Mouse (Mus musculus) frontal cortex, postnatal 36 days (tissue): ENCODE data around the gene Acrbp.

Experiments
- DNase-seq, 2 experiments: peaks; one replicate each; pipeline ENCODE4 v3.0.0; 2022; ENCODE audit warnings: low spot score in 2 of 2

Gene Acrbp

DNA sequence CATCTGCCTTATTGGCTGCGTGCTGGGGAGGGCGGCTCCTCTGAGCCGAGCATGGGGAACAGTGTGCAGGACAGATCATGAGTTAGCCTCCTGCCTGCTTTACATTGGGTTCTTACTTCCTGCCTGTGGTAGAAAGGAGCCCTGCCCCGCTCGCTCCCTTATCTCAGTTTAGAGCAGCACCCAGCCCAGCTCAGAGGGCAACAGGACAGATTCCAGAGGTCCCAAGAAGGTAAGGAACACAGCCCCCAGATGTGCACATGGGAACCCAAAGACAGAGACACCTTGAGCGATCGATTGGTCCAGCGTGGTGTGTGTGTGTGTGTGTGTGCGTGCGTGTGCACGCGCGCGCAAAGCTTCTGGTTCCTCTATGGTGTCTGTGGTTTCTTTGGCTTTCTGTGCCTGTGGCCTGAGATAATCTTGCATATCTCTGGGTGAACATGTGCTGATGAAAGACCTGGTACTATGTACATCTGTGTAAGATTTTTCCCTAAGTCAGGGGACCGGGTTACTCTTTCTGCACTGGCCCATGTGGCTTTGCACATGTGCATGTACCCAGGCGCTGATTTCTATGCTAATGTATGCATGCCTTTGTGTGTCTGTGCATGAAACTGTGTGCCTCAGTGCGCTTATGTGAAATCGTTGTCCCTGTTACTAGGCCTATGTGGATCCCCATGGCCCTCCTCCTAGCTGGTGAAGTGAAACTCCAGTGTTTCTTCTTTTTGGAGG, 21.8 kb downstream of the Acrbp start:
- no peak for DNase-seq

DNA sequence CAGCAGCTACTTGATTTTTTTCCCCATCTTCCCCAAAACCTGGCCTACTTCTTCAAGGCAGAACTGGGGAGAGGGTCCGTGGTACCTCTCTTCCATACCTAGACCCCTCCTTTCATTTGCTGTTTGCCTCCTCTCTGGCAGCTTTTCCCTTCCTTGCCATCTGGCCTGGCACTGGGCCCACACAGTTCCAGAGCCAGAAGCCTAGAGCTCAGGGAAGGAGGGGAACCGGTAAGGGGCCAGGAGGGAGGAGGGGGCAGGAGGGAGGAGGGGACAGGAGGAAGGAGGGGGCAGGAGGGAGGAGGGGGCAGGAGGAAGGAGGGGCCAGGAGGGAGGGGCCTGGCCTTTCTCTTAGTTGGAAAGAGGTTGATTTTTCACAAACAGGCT, 22.4 kb downstream of the Acrbp start:
- DNase-seq = peak in 1 of 2 experiments; percentile 62

- DNase-seq = no peak
These were observed 24.3 kb downstream of the Acrbp start for GRCm38 (mm10) chr6:125073825-125074224.

DNA sequence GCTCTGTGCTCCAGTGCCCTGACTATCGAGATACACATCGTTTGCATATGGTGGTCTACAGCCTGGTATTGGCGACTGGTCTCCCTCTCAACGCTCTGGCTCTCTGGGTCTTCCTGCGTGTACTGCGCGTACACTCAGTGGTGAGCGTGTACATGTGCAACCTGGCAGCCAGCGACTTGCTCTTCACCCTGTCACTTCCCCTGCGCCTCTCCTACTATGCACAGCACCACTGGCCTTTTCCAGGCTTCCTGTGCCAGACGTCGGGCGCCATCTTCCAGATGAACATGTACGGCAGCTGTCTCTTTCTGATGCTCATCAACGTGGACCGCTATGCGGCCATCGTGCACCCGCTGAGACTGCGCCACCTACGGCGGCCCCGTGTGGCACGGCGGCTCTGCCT, 31.9 kb downstream of the Acrbp start:
- no peak for DNase-seq

GRCm38 (mm10) chr6:125081797-125082560, 32.5 kb downstream of the Acrbp start:
- peak; percentile 59 to 84 for DNase-seq

- no peak for DNase-seq
These were observed 33.4 kb downstream of the Acrbp start for GRCm38 (mm10) chr6:125082801-125083386.

DNA sequence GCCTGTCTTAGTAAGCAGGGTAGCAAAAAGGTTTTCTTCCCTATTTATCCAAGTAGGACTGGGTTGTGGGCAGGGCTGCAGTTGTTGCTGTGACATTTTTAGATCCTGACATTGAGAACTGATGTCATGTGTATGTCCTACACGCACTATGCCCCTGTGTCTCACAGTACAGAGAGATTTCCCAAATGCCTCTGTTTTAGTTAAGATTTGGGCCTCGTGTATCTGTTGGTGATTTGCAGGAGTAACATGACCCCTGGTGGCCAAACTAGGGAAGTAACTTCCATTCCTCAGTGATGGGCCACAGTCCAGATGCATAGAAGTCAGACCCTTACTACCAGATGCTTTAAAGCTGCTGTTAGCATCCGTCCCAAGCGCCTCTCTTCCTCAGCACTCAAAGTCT, 34.9 kb downstream of the Acrbp start:
- peak; percentile 57 to 77 for DNase-seq

DNA sequence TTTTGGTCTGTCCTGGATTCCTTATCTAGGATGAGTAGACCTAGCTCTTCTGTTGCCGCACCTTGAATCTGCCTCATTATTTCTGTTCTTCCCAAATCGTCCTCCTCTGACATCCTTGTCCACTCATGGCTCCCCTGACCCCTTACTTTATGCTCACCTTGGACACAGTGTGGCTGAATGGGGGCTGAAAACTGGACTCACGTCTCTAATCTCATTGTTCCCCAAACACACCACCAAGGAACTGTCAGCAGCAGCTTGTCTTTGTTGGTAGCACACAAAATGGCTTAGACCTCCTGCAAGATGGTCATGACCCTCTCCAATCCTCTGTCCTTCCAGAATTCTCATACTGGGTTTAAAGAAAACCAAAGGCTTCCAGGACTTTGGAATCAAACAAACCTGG, 38.4 kb downstream of the Acrbp start:
- no peak for DNase-seq

DNA sequence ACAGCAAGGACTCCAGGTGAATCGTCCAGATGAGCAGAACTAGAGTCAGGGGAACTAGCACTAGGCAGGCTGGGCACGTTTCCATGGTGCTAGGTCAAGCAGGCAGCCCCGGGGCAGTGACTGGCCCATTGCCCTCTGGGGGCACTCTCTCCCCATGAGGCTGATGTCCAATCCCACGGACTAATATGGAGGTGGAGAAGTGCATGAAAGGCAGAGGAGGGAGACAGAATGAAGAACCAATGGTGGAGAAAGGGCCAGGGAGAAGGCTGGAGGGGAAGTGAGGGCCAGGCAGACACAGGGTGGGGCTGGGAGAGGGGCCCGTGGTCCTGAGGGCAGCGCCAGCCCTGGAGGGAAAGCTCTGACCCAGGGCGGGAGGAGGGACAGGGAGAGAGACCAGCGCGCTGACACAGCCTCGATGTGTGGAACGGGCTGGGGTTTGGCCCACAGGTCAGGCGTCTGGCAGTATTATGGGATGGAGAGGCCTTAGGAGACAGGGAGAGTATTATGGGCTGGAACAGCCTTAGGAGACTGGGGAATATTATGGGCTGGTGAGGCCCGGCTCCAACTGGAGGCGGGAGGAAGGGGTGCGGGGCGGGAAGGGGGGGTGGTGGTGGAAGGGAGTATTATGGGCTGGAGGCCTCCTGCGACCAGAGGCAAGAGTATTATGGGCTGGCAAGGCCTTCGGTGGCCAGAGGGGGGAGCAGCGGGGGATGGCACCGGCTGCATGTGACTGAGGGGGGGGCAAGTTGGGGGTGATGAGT, 39.3 kb downstream of the Acrbp start:
- DNase-seq = peak; percentile 51 to 69

DNA sequence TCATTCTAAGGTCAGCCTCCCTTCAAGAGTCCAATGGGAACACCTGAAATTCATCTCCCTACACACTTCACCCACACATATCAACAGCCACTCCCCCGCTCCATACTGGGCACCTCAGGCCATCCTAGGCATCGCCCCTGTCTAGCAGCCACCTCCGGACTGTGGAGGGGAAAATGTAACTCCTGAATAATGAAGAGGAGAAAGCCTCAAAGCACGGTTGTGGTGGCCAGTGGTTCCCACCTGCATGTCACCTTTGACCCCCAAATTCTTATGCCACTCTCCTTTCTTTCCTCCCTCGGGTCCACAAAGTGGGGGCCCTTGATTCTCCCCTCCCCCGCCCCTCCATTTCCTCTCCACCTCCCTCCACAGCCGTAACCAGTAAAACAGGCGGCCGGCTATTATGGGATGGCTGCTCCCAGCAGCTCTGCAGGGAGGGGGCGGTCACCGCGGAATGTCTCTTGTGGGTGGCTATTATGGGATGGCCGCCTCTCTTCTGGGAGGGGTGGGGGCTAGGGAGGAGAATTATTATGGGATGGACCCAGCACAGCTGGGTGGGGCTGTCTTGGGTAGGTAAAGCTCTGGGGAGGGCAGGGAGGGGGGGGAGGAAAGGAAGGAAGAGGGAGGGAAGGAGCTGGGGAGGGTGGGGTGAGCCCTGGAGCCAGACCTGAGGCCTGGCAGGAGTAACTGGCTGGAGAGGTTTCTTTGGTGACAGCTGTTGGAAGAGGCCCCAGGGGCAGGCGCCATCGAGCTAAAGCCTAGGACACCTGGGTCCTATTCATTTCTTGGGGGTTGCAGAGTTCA, 40.2 kb downstream of the Acrbp start:
- peak; percentile 74 to 87 for DNase-seq

- DNase-seq = no peak
These were observed 41.0 kb downstream of the Acrbp start for GRCm38 (mm10) chr6:125090341-125091085.

- DNase-seq = no peak
These were observed 42.9 kb downstream of the Acrbp start for GRCm38 (mm10) chr6:125092372-125092771.

GRCm38 (mm10) chr6:125094843-125095242, 45.4 kb downstream of the Acrbp start:
- DNase-seq = no peak

DNA sequence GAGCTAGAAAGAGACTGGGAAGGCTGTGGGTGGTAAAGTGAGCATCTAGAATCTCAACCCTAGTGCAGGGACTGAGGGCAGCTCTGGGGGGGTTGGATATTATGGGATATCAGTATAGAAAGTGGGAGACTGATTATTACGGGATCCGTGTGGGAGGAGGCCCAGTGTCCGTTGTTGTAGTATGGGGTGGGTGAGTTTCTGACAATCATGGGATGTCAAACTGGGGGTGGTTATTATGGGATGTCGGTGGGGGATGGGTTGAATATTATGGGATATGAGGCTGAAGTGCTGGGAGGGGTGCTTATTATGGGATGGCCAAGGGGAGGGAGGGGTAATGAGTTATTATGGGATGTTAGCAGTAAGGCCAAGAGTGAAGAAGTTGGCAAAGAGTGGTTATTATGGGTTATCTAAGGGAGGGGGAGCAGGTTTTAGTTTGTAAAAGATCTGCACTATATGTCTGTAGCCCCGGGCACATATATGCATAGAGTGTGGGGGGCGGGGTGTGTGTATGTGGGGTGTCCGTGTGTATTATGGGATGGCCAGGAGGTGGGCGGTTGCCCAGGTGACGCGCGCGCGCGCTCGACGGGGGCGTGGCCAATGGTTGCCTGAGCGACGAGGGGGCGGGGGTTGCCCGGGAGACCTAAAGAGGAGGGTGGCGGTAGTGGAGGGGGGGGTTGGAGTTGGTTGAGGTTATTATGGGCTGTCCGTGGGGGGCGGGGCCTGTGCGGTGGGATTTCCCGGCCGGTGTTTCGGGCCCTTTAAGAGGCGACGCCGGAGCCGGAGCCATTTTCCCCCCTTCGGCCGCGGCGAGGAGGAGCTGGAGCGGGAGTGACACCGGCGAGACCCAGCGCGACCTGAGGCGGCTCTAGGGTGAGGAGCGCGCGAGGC, 46.1 kb downstream of the Acrbp start, which contains the start of gene Chd4:
Chd4 (plus strand) TSS at position 591 of the 888 bp plus-strand sequence.
- peak; percentile 87 to 92 for DNase-seq

- peak in 1 of 2 experiments; percentile 36 for DNase-seq
These were observed 46.7 kb downstream of the Acrbp start for GRCm38 (mm10) chr6:125096279-125096596.

DNA sequence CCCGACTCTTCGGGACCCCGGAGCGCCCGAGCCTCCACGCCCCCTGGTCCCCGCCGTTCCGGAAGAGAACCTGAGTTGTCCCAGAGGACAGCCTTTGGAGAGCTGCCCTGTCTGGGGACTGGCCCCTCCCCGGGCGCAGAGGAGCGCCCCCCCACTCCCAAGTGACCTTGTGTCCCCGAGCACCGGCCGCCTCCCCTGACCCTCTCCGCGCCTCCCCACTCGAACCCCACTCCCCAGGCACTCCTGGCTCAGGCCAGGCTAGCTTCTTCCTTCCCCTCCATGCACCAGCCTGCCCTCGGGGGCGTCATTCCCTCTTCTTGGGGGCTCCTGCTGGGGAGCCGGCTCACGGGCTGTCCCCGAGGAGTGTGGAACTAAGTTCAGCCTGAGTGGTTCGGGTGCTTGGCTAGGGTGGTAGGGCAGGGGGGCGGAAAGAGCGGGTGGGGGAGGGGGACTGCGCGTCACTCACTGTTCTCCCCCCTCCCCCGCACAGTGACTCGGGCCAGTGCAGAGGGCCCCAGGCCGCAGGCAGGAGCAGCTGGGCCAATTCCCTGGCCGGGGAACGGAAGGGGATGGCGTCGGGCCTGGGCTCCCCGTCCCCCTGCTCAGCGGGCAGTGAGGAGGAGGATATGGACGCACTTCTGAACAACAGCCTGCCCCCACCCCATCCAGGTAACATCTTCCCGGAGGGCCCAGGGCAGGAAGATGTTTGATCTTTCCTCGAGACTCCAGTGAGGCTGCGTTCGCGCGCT, 47.3 kb downstream of the Acrbp start:
- peak; percentile 23 to 28 for DNase-seq

- DNase-seq = peak; percentile 43 to 47
These were observed 47.8 kb downstream of the Acrbp start for GRCm38 (mm10) chr6:125097346-125097689.

DNA sequence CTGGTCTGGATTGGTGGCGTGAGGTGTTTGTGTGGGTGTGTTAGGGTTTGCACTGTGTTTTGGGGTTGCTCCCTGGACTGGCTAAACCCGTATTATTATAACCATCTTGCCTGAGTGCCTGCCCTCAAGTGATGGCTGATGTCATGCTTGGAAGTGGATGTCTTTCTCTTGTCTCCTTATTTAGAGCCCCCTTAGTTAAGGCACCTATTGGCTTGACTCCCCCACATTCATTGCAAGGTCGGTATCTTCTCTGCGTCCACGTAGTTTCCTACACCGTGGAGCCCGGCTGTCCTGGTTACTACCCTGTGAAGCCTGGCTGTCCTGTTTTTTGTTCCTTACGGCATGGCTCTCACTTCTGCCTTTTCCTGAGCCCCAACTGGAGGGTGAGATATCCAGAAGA, 48.5 kb downstream of the Acrbp start:
- DNase-seq = no peak

DNA sequence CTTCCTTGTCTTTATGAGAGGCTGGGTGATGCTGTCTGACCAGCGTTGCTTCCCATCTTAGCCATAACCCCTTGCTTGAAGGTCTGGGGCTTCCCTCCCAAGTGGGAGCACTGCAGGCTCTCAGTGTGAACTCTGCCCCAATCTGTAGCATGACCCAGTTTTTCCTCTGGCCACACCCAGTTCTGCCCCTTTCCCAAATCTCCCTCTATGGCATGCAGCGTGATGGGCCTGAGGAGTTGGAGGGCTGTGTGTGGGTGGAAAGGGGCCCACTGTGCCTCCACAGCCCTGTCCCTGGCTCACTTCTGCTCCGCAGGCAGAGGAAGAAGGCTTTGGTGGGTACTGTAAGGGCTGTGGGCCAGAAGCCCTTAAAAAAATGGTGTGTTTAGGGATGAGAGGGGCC, 49.0 kb downstream of the Acrbp start:
- DNase-seq = peak in 1 of 2 experiments; percentile 12
